Mouse (Mus musculus): ENCODE data around the gene Snrnp40. TPM values are rescaled to one million over a fixed set of nuclear protein-coding genes. Genes with fewer than 3 reads are reported as not detected.

The Snrnp40 gene
- total RNA-seq (2014; rRNA removed) (72.9 and 74.3 TPM in 2 replicates), polyA plus RNA-seq (2015; fragmentation: Nextera tagmentation; extraction: Ambion mirVana) (97.9 and 99.3 TPM in 2 replicates)

DNA sequence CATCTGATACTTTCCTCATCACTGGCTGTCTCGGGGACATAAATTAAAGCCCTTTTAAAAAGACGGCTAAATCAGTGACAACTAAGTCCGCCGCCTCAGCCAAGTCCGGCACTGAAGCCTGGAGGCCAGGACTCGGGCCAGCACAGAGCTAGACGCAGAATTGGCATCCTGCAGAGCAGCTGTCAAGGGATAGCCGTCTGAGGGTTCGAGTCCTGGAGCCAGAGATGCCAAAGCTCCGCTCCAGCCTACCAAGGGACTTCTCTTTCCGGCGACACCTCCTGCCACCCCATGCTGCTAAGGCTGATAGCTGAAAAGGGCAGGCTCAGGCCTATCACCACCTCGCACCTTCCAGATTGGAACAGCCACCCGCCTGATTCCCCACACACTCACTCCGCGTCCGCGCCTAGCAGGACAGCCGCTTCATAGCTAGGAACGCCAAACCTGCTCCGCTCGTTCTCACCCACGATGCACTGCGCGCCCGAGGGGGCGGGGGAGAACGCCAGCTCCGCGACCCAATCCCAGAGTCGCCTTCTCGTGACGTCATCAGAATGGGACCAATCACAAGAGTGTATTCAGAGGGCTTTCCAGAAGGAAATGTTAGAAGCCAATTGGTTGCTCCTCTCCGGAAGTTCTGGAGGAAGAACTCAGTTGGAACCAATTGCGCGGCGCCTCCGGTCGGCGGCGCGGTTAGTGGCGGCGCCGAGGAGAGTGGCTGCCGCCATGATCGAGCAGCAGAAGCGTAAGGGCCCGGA, at the start of gene Snrnp40, which contains the start of gene Zcchc17:
Snrnp40 (plus strand) TSS at position 647 of the 752 bp plus-strand sequence.
Zcchc17 (minus strand) TSS at position 458 of the 752 bp plus-strand sequence.
- peak; percentile 38 for TF ChIP-seq CTCF (IDR thresholded peaks at IDR 0.05; ENCODE audit: low read depth)
- Histone ChIP-seq H3K27ac (ENCODE audit: low read depth, low read length) (peak within 1 kb of the TSS; percentile 90), H3K4me1 (ENCODE audit: insufficient read depth) (peaks cover 12% of the 10 kb centered on the region; the same call in 1 of the 2 replicates), H3K27me3 (ENCODE audit: insufficient read depth, low read length) (no peaks in the 10 kb centered on the region), H3K9ac (peak within 1 kb of the TSS; percentile 84), H3K4me2 (ENCODE audit: low read depth) (peak within 1 kb of the TSS; percentile 83), H3K36me3 (ENCODE audit: insufficient read depth) (peaks cover 20% of the 10 kb centered on the region), H3K4me3 (ENCODE audit: low read depth, low read length) (peak within 1 kb of the TSS; percentile 93), H3K9me3 (ENCODE audit: low read length) (no peaks in the 10 kb centered on the region)
- peak; percentile 100 for DNase-seq
- WGBS = under 1% methylated on average over 49 of the region's 49 CpGs
- peak; percentile 99 for ATAC-seq

DNA sequence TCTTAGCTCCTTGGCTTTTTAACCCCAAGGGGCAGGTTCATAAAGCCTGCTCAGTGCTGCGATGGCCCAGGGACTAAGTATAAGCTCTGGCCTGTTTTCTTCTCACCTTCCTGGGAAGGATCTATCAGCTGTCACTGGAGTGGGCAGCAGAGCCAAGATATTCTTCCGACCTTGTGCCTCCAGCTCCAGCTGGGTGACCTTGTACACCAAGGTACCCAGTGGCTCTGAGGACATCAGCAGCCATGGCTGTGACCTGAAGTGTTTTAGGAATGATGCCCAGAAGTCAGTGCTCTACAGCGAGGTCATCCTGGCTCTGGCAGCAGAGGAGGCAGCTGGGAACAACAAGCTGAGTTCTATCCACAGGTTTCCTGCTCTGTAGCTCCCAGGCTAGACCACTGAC, 47.4 kb upstream of the Snrnp40 start:
- H3K9ac ChIP-seq = no peak overlapping the region
- TF ChIP-seq CTCF (IDR thresholded peaks at IDR 0.05; ENCODE audit: low read depth) = no peak
- no peak overlapping the region for H3K4me3 ChIP-seq (ENCODE audit: low read depth, low read length)
- no peaks in the 10 kb centered on the region for H3K27me3 ChIP-seq (ENCODE audit: insufficient read depth, low read length)
- H3K4me2 ChIP-seq (ENCODE audit: low read depth) = no peak overlapping the region
- H3K4me1 ChIP-seq (ENCODE audit: insufficient read depth) = no peaks in the 10 kb centered on the region
- no peak for DNase-seq
- H3K36me3 ChIP-seq (ENCODE audit: insufficient read depth) = peaks cover 44% of the 10 kb centered on the region
- ATAC-seq = no peak
- WGBS = 92% methylated on average over 3 of the region's 3 CpGs
- no peak overlapping the region for H3K27ac ChIP-seq (ENCODE audit: low read depth, low read length)
- no peaks in the 10 kb centered on the region for H3K9me3 ChIP-seq (ENCODE audit: low read length)

DNA sequence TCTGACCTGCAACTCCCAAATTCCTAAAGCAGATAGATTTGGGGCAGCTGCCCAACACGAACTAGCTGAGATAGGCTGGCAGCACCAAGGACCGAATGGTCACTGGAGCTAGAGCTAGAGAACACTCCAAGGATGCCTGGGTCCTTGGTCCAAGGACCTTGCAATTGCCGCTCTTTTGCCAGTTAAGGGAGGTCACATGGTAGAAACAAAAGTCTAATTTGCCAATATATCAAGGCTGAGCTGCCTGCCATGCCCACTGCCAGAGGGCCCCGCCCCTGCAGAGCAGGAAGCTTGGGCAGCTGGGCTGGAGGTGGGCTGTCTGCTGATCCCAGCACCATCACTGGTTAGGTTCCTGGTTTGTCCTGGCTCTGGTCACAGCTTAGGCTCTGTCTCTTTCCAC, 46.4 kb upstream of the Snrnp40 start:
- Histone ChIP-seq H3K4me2 (ENCODE audit: low read depth) (no peak overlapping the region), H3K27ac (ENCODE audit: low read depth, low read length) (no peak overlapping the region), H3K36me3 (ENCODE audit: insufficient read depth) (peaks cover 46% of the 10 kb centered on the region), H3K4me1 (ENCODE audit: insufficient read depth) (no peaks in the 10 kb centered on the region), H3K9me3 (ENCODE audit: low read length) (no peaks in the 10 kb centered on the region), H3K4me3 (ENCODE audit: low read depth, low read length) (no peak overlapping the region), H3K27me3 (ENCODE audit: insufficient read depth, low read length) (no peaks in the 10 kb centered on the region), H3K9ac (no peak overlapping the region)
- DNase-seq (no peak), ATAC-seq (no peak)
- no peak for TF ChIP-seq CTCF (IDR thresholded peaks at IDR 0.05; ENCODE audit: low read depth)
- WGBS = 91% methylated on average over 4 of the region's 4 CpGs

DNA sequence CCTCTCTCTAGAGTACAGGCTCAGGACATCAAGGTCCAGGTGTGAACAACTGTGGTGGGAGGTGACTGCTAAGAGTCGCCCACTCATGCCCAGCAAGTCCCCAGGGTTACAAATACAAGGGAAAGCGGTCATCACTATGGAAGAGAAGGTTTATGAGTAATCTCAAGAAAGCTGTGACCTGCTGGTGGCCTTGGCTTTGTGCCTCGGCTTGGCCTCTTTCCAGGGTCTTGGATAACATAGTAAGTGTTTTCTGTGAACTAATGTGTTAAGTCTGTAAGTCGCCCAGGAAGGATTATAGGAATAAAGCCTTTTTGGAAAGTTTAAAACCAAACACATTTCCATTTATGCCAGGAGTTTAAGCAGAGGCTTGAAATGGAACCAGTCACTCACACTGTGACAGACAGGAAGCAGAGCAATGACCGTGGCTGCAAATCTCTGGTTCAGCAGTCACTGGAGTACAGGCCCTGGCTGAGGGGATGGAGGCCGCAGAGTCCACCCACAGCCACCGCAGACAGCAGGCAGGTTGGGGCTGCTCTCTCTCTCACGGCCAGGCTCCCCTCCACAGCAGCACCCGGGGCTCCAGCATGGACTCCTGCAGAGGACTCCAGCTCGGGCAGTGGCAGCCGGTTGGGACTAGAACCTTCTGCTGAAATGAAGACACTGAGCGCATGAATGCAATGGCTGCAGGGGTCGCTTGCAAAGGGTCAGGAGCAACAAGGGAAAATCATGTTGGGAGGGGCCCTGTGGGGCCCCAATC, 44.0 kb upstream of the Snrnp40 start:
- no peak for TF ChIP-seq CTCF (IDR thresholded peaks at IDR 0.05; ENCODE audit: low read depth)
- Histone ChIP-seq H3K9ac (no peak overlapping the region), H3K9me3 (ENCODE audit: low read length) (no peaks in the 10 kb centered on the region), H3K4me3 (ENCODE audit: low read depth, low read length) (no peak overlapping the region), H3K27ac (ENCODE audit: low read depth, low read length) (no peak overlapping the region), H3K4me1 (ENCODE audit: insufficient read depth) (no peaks in the 10 kb centered on the region), H3K36me3 (ENCODE audit: insufficient read depth) (peaks cover 54% of the 10 kb centered on the region), H3K4me2 (ENCODE audit: low read depth) (no peak overlapping the region), H3K27me3 (ENCODE audit: insufficient read depth, low read length) (no peaks in the 10 kb centered on the region)
- DNase-seq (no peak), ATAC-seq (no peak)
- 73% methylated on average over 13 of the region's 13 CpGs for WGBS

DNA sequence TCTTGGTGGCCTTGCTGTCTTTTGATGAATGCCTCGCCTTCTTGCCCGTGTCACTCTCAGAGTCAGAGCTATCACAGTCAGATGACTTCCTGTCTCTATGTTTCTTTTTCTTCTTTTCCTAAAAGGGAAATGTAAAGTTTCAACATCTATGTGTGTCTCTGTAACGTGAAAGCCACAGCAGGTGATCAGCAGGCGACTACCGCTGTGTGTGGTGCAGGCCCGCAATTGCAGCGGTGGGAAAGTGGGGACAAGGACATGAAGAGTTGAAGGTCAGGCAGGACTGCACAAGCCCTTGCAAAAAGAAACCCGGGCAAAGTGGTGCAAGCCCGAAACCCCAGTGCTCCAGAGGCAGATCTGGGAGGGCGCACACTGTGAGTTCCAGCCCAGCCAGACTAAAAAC, 43.2 kb upstream of the Snrnp40 start:
- no peak overlapping the region for H3K4me2 ChIP-seq (ENCODE audit: low read depth)
- H3K36me3 ChIP-seq (ENCODE audit: insufficient read depth) = peaks cover 55% of the 10 kb centered on the region
- no peak overlapping the region for H3K4me3 ChIP-seq (ENCODE audit: low read depth, low read length)
- H3K9ac ChIP-seq = no peak overlapping the region
- H3K4me1 ChIP-seq (ENCODE audit: insufficient read depth) = no peaks in the 10 kb centered on the region
- no peaks in the 10 kb centered on the region for H3K27me3 ChIP-seq (ENCODE audit: insufficient read depth, low read length)
- no peaks in the 10 kb centered on the region for H3K9me3 ChIP-seq (ENCODE audit: low read length)
- DNase-seq (no peak), ATAC-seq (no peak)
- TF ChIP-seq CTCF (IDR thresholded peaks at IDR 0.05; ENCODE audit: low read depth) = no peak
- 77% methylated on average over 10 of the region's 10 CpGs for WGBS
- H3K27ac ChIP-seq (ENCODE audit: low read depth, low read length) = no peak overlapping the region

GRCm38 (mm10) chr4:130318122-130318521, 41.8 kb upstream of the Snrnp40 start:
- no peaks in the 10 kb centered on the region for H3K4me1 ChIP-seq (ENCODE audit: insufficient read depth)
- no peak for TF ChIP-seq CTCF (IDR thresholded peaks at IDR 0.05; ENCODE audit: low read depth)
- ATAC-seq = no peak
- no peak for DNase-seq
- H3K36me3 ChIP-seq (ENCODE audit: insufficient read depth) = peaks cover 59% of the 10 kb centered on the region
- H3K9me3 ChIP-seq (ENCODE audit: low read length) = no peaks in the 10 kb centered on the region
- H3K27ac ChIP-seq (ENCODE audit: low read depth, low read length) = no peak overlapping the region
- no peaks in the 10 kb centered on the region for H3K27me3 ChIP-seq (ENCODE audit: insufficient read depth, low read length)
- H3K4me3 ChIP-seq (ENCODE audit: low read depth, low read length) = no peak overlapping the region
- WGBS = 72% methylated on average over 3 of the region's 3 CpGs
- no peak overlapping the region for H3K4me2 ChIP-seq (ENCODE audit: low read depth)
- H3K9ac ChIP-seq = no peak overlapping the region

DNA sequence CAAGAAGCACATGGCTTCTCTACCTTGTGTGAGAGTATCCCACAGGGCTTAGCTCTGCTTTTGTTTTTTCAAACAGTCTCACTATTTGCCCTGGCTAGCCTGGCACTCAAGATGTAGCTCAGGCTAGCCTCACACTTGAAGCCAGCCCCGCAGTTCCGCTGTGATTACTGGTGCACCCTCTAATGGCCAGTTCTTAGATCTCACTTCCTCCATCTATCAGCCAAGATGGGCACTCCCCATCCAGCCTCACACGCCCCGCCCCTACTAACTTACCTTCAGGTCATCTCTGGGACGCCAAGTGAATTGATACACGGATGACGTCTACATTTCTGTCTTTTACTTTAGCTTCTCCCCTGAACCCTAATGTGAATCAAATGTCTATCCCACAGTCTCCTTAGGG, 40.4 kb upstream of the Snrnp40 start:
- Histone ChIP-seq H3K27me3 (ENCODE audit: insufficient read depth, low read length) (no peaks in the 10 kb centered on the region), H3K36me3 (ENCODE audit: insufficient read depth) (peaks cover 59% of the 10 kb centered on the region), H3K9ac (no peak overlapping the region), H3K27ac (ENCODE audit: low read depth, low read length) (no peak overlapping the region), H3K4me2 (ENCODE audit: low read depth) (no peak overlapping the region), H3K4me1 (ENCODE audit: insufficient read depth) (no peaks in the 10 kb centered on the region), H3K4me3 (ENCODE audit: low read depth, low read length) (no peak overlapping the region), H3K9me3 (ENCODE audit: low read length) (no peaks in the 10 kb centered on the region)
- DNase-seq = no peak
- TF ChIP-seq CTCF (IDR thresholded peaks at IDR 0.05; ENCODE audit: low read depth) = no peak
- no peak for ATAC-seq
- 81% methylated on average over 7 of the region's 7 CpGs for WGBS
